Mouse (Mus musculus): ENCODE results near the gene Ptpn6. TPM values are rescaled to one million over a fixed set of nuclear protein-coding genes. Genes with fewer than 3 reads are reported as not detected.

Gene Ptpn6
- total RNA-seq, 1 experiment from 2014 or later = 523 TPM

DNA sequence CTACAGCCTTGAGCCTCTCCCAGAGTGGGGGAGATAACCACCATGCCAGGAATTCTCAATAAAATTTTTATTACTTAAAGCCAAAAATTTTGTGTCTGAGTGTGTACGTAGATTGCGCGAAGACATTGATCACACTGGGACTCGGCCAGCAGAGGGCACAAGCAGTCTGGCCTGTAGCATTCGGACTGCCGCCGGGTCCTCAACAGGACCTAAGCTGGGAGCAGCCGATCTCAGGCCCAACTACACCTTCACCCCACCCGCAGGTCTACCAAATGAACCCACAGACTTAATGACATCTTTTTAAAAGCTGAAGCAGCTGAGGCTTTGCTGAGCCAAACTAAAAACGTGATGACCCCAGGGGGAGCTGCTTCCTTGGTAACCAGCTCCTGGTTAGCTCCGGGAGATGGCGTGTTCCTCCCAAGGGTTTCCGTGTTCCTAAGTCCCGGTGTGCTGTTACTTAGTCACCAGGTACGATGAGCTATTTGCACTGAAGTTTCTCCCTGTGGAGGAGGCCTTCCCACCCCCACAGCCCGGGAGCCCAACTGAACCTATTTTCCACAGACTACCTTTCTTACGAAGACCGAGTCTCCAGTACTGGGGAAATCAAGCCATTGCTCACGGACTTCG is 21.5 kb downstream of the Ptpn6 start:
- ATAC-seq (replicated peaks in 1 of 2; ENCODE audit: insufficient read depth in 1 of 2, low FRiP score in 2 of 2, low TSS enrichment in 1 of 2, low read depth in 1 of 2, poor library complexity in 2 of 2, severe bottlenecking in 2 of 2) = peak; percentile 48 to 53; a peak in 3 of 4 replicates

DNA sequence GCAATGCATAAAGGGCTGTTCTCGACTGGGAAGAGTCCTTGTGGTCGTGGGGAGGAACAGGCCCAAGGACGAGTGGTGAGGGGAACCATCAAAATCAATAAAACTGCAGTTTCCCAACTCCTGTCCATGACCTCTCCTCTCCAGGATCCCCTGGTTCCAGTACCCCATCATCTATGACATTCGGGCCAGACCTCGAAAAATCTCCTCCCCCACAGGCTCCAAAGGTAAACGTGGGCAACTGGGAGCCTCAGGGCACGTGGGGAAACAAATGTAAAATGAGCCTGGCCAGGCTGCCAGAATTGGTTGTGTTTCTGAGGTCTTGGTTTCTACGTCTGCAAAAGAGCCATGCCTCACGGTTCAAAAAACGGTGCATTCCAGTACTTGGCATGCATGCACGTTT is 25.6 kb downstream of the Ptpn6 start:
- ATAC-seq (replicated peaks in 1 of 2; ENCODE audit: insufficient read depth in 1 of 2, low FRiP score in 2 of 2, low TSS enrichment in 1 of 2, low read depth in 1 of 2, poor library complexity in 2 of 2, severe bottlenecking in 2 of 2) = no peak

DNA sequence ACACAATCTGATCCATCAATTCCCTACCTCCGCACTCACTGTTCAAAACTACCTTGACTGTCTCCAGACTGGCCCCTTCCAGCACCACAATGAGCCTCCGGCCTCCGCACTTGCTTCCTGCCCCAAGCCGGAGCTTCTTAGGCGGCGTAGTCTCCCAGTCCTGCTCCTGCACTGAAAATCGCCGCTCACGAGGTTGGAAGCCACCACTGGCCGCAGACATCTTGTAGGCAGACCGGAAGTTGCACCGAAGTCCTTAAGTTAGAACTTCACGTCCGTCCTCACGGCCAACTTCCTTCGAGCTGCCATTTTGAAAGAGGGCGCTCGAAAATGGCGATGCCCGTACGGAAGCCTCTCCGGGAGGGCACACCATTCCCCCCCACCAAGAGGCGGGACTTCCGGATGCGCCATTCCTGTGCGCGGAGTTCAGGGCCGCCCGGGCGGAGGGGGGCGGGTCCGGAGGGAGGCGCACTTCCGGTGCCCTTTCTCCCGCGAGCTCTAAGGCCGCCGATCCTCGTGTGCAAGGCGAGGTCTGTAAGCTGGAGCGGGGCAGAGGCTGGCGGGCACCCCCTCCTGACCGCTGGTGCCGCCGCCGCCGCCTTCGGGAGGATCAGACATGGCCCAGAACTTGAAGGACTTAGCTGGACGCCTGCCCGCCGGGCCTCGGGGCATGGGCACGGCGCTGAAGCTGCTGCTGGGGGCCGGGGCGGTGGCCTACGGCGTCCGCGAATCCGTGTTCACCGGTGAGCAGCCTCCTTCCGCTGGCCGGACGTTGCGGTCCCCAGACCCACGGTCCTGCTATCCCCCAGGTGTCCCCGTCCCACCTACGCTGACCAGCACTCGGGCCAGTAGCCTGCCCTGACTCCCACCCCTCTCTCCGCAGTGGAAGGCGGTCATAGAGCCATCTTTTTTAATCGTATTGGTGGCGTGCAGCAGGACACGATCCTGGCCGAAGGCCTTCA is 26.4 kb downstream of the Ptpn6 start, which contains the start of the genes Emg1 and Phb2:
TSS of gene Emg1 (minus strand) at position 355 of the 959 bp plus-strand sequence.
TSS of gene Phb2 (plus strand) at position 513 of the 959 bp plus-strand sequence.
- ATAC-seq (replicated peaks in 1 of 2; ENCODE audit: insufficient read depth in 1 of 2, low FRiP score in 2 of 2, low TSS enrichment in 1 of 2, low read depth in 1 of 2, poor library complexity in 2 of 2, severe bottlenecking in 2 of 2) = peak; percentile 92 to 96

DNA sequence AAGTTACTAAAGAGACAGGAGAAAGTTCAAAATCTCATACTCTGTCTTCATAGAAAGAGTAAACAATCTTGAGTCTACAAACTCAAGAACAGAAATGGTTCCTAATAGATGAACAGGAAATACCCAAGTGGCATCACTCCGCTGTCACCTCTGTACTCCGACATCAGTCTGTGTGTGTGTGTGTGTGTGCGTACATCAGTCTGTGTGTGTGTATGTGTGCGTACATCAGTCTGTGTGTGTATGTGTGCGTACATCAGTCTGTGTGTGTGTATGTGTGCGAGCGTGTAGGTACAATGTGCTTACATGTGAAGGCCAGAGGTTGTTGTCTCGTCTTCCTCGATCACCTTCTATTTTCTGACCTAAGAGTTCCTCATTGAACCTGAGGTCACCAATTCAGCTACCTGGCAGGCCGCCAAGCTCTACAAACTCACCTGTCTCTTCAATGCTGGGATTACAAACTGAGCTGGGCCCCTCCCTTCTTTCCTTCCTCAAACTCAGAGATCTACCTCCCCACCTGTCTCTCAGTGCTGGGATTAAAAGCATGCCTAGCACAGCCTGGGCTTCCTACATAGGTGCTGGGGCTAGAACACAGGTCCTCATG is 30.1 kb downstream of the Ptpn6 start:
- no peak for ATAC-seq (replicated peaks in 1 of 2; ENCODE audit: insufficient read depth in 1 of 2, low FRiP score in 2 of 2, low TSS enrichment in 1 of 2, low read depth in 1 of 2, poor library complexity in 2 of 2, severe bottlenecking in 2 of 2)

DNA sequence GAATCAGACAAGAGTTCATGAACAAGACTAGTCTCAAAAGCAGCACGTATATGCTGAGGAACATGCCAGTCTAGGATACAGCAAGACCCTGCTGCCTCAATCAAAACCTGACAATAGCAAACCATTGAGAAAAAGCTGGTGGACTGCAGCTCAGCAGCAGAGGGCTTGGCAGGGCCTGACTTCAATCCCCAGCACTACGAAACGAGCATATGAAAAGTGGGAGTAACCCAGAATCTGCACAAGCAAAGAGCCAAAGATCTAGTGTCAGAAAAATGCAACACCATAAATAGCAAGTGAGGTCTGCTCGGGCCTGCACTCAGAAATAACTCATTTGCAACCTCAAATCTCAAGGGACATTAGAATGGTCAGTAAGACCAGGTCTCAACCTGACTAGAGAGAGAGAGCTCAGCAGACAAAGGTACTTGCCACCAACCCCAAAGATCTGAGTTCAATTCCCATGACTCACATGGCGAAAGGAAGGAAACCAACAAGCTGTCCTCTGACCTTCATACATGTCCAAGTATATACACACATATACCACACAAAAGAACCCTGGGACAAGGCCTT is 32.4 kb downstream of the Ptpn6 start:
- no peak for ATAC-seq (replicated peaks in 1 of 2; ENCODE audit: insufficient read depth in 1 of 2, low FRiP score in 2 of 2, low TSS enrichment in 1 of 2, low read depth in 1 of 2, poor library complexity in 2 of 2, severe bottlenecking in 2 of 2)

DNA sequence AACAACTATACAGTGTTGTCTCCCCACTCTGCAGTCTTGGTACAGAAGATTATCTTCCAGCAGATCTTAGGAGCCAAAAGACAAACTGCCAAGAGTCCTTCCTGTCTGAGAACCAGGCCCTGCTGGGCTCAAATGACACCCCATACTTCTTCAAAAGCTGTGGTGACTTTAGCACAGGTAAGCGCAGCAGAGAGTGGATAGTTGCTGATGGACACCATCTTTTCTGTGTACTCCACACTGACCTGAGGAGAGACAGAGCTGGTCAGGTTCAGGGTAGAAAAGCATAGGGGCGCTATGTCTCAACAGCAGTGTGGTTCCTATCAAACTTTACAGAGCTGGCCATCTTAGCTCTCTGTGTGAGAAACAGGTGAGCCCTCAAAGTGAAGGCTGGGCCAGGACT is 34.1 kb downstream of the Ptpn6 start:
- no peak for ATAC-seq (replicated peaks in 1 of 2; ENCODE audit: insufficient read depth in 1 of 2, low FRiP score in 2 of 2, low TSS enrichment in 1 of 2, low read depth in 1 of 2, poor library complexity in 2 of 2, severe bottlenecking in 2 of 2)

DNA sequence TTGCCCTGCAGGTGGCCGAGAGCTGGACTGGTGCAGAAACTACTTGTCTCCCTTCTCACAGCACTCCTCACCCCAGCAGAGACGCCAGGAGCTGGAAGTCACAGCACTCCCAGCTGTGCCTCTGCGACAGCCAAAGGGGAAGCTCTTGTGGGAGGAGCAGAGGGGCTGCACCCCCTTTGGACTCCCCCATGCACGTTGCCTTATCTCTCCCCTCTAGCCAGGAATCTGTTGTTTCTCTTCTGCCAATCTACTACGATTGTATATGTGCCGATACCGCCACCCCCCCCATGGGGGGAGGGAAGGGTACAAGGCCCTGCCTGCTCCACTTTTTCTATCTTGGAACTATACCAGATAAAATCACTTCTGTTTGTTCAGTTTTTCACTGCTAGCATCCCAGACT is 34.7 kb downstream of the Ptpn6 start:
- no peak for ATAC-seq (replicated peaks in 1 of 2; ENCODE audit: insufficient read depth in 1 of 2, low FRiP score in 2 of 2, low TSS enrichment in 1 of 2, low read depth in 1 of 2, poor library complexity in 2 of 2, severe bottlenecking in 2 of 2)

DNA sequence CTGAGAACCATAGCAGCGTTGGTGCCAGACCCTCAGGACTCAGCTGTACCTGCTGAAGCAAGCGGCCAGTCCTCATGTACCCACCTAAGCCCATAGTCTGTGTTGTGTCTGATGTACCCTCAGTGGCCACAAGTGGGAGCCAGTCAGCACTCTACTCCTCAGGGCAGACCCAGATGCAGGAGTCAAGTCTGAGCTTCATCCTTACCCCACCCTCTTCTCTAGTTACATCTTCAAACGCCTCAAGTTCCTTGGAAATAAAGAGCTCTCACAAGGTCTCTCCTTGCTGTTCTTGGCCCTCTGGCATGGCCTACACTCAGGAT is 35.8 kb downstream of the Ptpn6 start:
- peak; percentile 86 to 89 for ATAC-seq (replicated peaks in 1 of 2; ENCODE audit: insufficient read depth in 1 of 2, low FRiP score in 2 of 2, low TSS enrichment in 1 of 2, low read depth in 1 of 2, poor library complexity in 2 of 2, severe bottlenecking in 2 of 2)

DNA sequence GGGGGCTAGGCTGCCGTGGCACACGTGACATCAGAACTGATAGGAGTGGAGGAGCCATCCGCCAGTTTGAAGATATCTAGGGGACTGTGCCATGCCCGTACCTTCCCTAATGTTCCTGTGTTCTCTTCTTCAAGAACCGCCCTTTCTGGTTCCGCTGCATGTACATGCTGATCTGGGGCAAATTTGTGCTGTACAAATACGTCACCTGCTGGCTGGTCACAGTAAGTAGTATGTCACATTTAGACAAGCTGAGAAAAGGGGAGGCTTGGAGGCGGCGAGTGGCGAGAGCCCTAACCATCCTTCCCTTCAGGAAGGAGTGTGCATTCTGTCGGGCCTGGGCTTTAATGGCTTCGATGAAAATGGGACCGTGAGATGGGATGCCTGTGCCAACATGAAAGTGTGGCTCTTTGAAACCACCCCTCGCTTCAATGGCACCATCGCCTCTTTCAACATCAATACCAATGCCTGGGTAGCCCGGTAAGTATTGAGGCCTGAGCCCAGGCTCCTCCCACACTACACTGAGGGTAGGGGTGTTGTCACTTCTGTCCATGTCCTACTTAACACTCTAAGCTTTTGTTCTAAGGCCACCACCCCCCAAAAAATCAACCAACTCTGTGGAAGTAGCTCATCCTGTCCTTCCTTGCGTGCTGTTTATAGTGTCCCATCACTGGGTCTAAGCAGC is 36.3 kb downstream of the Ptpn6 start:
- ATAC-seq (replicated peaks in 1 of 2; ENCODE audit: insufficient read depth in 1 of 2, low FRiP score in 2 of 2, low TSS enrichment in 1 of 2, low read depth in 1 of 2, poor library complexity in 2 of 2, severe bottlenecking in 2 of 2) = no peak

DNA sequence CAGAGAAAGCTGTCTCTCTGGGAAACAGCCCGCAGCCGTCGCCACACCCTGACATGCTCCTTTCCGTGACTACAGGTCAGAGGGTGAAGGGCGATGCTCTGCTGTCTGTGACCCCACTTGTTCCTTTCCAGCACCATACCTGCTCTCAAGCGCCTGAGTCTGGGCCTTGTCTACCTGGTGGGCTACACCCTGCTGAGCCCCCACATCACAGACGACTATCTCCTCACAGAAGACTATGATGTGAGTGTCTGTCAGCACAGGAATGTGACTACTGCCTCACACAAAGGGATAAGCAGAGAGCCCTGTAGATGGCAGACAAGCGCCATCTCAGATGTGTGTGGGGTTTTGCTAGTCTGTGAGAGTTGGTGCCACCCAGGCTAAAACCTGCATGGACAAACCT is 37.2 kb downstream of the Ptpn6 start:
- ATAC-seq (replicated peaks in 1 of 2; ENCODE audit: insufficient read depth in 1 of 2, low FRiP score in 2 of 2, low TSS enrichment in 1 of 2, low read depth in 1 of 2, poor library complexity in 2 of 2, severe bottlenecking in 2 of 2) = no peak

DNA sequence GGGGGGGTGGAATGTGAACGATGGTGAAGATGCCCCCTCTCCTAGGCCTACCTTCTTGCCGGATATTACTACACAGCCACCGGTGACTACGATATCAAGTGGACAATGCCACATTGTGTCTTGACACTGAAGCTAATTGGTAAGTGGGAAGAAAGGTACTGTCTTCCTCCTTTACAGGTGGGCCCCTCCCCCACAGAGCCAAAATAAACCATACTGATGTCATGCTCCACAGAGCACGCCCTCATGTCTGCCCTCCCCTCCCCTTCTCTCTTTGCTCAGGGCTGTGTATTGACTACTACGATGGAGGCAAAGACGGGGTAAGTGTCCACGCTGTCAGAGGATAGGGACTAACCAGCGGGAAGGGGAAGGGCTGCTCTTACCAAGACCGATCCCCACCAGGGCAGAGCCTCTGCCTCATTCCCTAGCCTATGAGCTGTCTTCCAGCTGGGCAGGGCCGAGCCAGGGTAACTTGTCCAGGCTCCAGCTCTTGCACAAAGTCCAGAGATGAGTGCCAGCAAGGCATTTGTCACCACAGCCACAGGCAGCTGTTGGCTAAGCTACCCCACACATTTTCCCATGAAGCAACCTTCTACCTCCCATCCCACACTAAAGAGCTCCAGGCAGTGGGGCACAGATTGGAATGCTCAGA is 38.4 kb downstream of the Ptpn6 start:
- ATAC-seq (replicated peaks in 1 of 2; ENCODE audit: insufficient read depth in 1 of 2, low FRiP score in 2 of 2, low TSS enrichment in 1 of 2, low read depth in 1 of 2, poor library complexity in 2 of 2, severe bottlenecking in 2 of 2) = no peak

DNA sequence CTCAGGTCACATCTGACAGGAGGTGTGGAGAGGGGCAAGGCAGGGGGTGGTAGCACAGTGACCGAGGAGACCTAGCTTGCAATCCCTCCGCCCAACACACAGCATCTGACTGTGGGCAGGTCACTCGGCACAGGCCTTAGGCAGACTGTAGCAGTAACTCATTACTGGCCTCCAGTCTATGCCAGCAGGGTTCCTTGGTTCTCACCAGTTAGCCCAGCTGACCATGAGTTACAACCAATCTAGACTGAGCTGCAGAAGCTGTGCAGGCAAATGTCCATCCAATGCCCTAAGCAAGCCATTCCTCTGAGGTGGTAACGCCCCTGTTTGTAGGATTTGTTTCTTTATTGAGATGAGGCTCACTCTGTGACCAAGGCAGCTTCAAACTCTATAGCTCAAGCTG is 39.1 kb downstream of the Ptpn6 start:
- ATAC-seq (replicated peaks in 1 of 2; ENCODE audit: insufficient read depth in 1 of 2, low FRiP score in 2 of 2, low TSS enrichment in 1 of 2, low read depth in 1 of 2, poor library complexity in 2 of 2, severe bottlenecking in 2 of 2) = no peak

DNA sequence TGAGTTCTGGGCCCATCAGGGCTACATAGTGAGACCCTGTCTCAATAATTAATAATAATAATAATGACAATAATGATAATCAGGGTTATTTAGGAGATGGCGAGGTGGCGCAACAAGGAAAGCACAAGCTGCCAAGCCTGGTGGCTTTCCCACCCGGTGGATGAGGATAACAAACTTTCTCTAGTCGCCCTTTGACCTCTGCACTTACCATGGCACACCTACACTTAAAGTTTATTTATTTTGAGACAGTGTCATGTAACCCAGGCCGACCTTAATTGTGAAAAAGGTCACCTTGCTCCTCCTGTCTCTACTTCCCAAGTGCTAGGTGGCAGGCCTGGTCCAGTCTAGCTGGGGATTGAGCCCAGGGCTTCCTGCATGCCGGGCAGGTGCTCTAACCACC is 39.8 kb downstream of the Ptpn6 start:
- ATAC-seq (replicated peaks in 1 of 2; ENCODE audit: insufficient read depth in 1 of 2, low FRiP score in 2 of 2, low TSS enrichment in 1 of 2, low read depth in 1 of 2, poor library complexity in 2 of 2, severe bottlenecking in 2 of 2) = no peak

DNA sequence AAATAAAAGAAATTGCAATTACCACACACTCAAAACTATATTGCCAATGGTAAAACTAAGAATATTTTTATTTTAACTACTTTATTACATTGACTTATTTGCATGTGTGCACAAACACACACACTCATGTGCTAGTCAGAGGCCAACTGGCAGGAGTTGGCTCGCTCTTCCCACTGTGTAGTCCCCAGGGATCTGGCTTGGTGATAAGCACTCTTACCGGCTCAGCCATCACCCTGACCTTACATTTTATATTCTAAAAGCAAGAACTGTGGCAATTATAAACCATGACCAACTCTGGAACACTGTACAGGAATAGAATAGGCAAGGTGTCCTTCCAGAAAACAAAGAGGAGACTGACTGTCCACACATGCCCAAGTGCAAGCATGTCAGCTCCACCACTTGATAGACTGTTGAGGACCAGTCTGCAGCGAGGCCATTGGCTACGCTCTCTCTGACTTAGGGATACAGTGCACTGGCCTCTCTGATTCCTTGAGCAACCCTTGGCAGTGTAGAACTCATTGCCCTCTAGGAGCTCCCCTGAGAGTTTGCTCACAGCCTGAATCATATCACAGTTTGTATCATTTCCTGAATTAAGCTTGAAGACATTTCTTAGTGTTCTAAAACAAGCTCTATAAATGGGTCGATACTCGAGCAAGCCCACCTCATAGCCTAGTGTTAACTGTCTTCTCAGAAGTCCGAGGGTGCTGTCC is 41.9 kb downstream of the Ptpn6 start:
- ATAC-seq (replicated peaks in 1 of 2; ENCODE audit: insufficient read depth in 1 of 2, low FRiP score in 2 of 2, low TSS enrichment in 1 of 2, low read depth in 1 of 2, poor library complexity in 2 of 2, severe bottlenecking in 2 of 2) = no peak

DNA sequence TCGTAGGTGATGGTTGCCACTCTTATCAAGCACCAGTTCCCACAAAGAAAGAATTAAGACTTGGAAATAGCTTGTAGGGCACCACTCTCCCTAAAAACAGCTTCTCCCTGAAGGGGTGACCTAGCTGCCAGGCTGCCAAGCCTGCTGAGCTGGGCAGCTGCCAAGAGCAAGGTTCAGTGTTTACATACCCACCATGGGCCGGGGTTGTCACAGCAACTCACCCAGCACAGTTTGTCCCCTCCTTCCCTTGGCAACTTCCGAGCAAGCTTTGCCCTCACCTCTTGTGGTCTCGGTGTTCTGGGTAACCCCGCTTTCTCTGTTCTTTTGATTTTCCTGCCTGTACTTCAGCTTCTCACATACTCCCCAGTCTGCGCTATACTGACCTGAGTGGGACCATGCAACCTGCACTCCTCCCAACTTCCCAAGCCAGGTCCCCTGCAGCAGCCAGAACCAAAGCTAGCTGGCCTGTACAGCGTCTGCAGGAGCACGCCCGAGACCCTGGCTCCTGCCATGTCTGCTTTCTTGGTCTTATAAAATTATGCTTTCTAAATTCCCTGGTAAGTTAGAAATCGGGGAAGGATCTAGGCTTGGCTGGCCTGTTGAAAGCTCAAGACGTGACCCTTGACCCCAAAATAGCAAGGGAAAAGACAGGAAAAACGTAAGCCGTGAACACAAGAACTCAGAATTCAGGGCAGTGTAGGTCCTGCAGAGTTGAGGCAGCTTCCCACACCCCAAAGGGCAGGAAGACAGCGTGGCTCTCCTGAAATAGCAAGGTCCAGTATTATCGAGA is 44.2 kb downstream of the Ptpn6 start:
- peak; percentile 95 to 97 for ATAC-seq (replicated peaks in 1 of 2; ENCODE audit: insufficient read depth in 1 of 2, low FRiP score in 2 of 2, low TSS enrichment in 1 of 2, low read depth in 1 of 2, poor library complexity in 2 of 2, severe bottlenecking in 2 of 2)

All from hematopoietic stem cell, adult 5-6 weeks (primary cell).